Mouse (Mus musculus) limb, embryonic 14.5 days (tissue): ENCODE data around the gene Aatk. TPM values are rescaled to one million over a fixed set of nuclear protein-coding genes. Genes with fewer than 3 reads are reported as not detected.
A peak's percentile ranks its signal among the peaks of the same experiment; 100 is the strongest.

Experiments
- ATAC-seq: fragments of 200-750 bp; cut with Nextera tagmentation; 2 replicates; pipeline ENCODE4 v1.8.0; 2017; ENCODE audit warnings: low read depth, moderate number of reproducible peaks, moderate TSS enrichment; ENCODE audit not compliant: low FRiP score
- DNase-seq: peaks from one replicate; pipeline ENCODE4 v3.0.0-alpha.2; 2015; ENCODE audit warnings: low spot score
- H3K27ac ChIP-seq: fragments of 300-500 bp; sonication (generic); replicated peaks from 2 replicates; pipeline ENCODE4 v1.5.1; 2014; ENCODE audit warnings: low read depth, mild to moderate bottlenecking, low read length, moderate library complexity, mixed read lengths
- H3K27me3 ChIP-seq: fragments of 300-500 bp; sonication (generic); 2 replicates; pipeline ENCODE4 v1.6.1; 2014; ENCODE audit warnings: low read length, mixed read lengths; ENCODE audit not compliant: control insufficient read depth, insufficient read depth
- H3K36me3 ChIP-seq: fragments of 300-500 bp; sonication (generic); 2 replicates; pipeline ENCODE4 v1.6.1; 2014; ENCODE audit warnings: mild to moderate bottlenecking, low read length, moderate library complexity, mixed read lengths; ENCODE audit not compliant: control insufficient read depth, insufficient read depth
- H3K4me1 ChIP-seq: fragments of 300-500 bp; sonication (generic); 2 replicates; pipeline ENCODE4 v1.6.1; 2014; ENCODE audit warnings: antibody characterized with exemption, low read length, mixed read lengths; ENCODE audit not compliant: control insufficient read depth, insufficient read depth
- H3K4me2 ChIP-seq: fragments of 300-500 bp; sonication (generic); replicated peaks from 2 replicates; pipeline ENCODE4 v1.6.1; 2014; ENCODE audit warnings: low read depth, mild to moderate bottlenecking, low read length, moderate library complexity; ENCODE audit not compliant: severe bottlenecking
- H3K4me3 ChIP-seq: fragments of 300-500 bp; sonication (generic); replicated peaks from 2 replicates; pipeline ENCODE4 v1.5.1; 2014; ENCODE audit warnings: low read length
- H3K9ac ChIP-seq: fragments of 300-500 bp; sonication (generic); 2 replicates; pipeline ENCODE4 v1.6.1; 2014; ENCODE audit warnings: mild to moderate bottlenecking, low read depth, low read length, moderate library complexity; ENCODE audit not compliant: severe bottlenecking
- H3K9me3 ChIP-seq: fragments of 300-500 bp; sonication (generic); 2 replicates; pipeline ENCODE4 v1.6.1; 2016; ENCODE audit warnings: low read length; ENCODE audit not compliant: control insufficient read depth
- POLR2A ChIP-seq: fragments of 200-500 bp; IDR thresholded peaks from 2 replicates; pipeline ENCODE4 v1.8.0; 2012; ENCODE audit warnings: inconsistent platforms, mild to moderate bottlenecking, moderate library complexity, borderline replicate concordance; ENCODE audit not compliant: insufficient read depth, insufficient read length; ENCODE audit errors: extremely low read depth
- WGBS: fragments of 180-500 bp; shearing (Covaris S2); extraction: QIAGEN DNeasy Blood & Tissue Kit; methylation state at CpG from one replicate; pipeline ENCODE4 v1.1.7; 2014; 5-methylcytosine and 5-hydroxymethylcytosine counted together
- polyA plus RNA-seq, 2 experiments: library from polyadenylated mRNA; depleted of rRNA in 1 of 2; stranded (reverse) in 1 of 2; unstranded in 1 of 2; fragments of >200 nt; fragmentation: Nextera tagmentation in 1 of 2; extraction: Ambion mirVana in 1 of 2; gene quantifications; 2 replicates each; pipeline versions ENCODE4 v1.2.1 to v1.2.3; 2012 to 2014

The Aatk gene
- polyA plus RNA-seq, 2 experiments: 5.9 to 14.8 TPM

DNA sequence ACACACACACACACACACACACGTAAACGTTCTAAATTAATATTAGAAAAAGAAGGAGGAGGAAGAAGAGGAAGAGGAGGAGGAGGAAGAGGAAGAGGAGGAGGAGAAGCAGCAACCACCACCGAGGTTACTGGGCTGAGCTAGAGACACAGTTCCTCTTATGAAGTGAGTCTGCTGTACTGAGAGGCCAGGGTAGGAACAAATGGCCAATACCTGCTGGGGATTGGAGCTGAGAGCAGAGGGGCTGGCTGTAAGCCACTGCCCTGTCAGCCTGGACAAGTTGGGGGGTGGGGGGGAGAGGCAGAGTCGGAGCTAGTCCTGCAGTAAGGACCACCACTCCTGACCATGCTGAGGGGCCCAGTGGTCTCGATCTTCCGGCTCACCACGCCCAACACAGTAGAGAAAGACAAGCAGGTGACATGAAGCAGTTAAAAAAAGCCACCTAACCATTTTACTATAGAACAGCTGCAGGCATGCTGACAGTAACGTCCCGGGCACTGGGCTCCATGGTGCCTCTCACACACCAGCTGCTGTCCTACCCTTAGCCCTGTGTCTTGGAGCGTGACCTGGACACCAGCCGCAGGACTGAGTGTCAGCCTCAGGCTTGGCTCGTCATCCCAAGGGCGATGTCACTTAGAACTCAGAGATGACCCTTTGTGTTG is 17.2 kb upstream of the Aatk start:
- DNase-seq: no peak
- peak; percentile 20; the same call in 1 of the 2 replicates for ATAC-seq
- no peak for TF ChIP-seq POLR2A
- H3K4me2 ChIP-seq: no peak overlapping the region
- H3K9me3 ChIP-seq: no peaks in the 10 kb centered on the region
- H3K27ac ChIP-seq: no peak overlapping the region
- peaks cover 53% of the 10 kb centered on the region for H3K36me3 ChIP-seq
- H3K27me3 ChIP-seq: no peaks in the 10 kb centered on the region
- no peaks in the 10 kb centered on the region for H3K4me1 ChIP-seq
- H3K4me3 ChIP-seq: no peak overlapping the region
- 92% methylated on average over 13 of the region's 13 CpGs for WGBS
- H3K9ac ChIP-seq: no peak overlapping the region

- DNase-seq (no peak), ATAC-seq (no peak)
- Histone ChIP-seq H3K36me3 (peaks cover 48% of the 10 kb centered on the region), H3K4me1 (no peaks in the 10 kb centered on the region), H3K9me3 (no peaks in the 10 kb centered on the region), H3K27me3 (no peaks in the 10 kb centered on the region), H3K4me2 (no peak overlapping the region), H3K27ac (no peak overlapping the region), H3K9ac (no peak overlapping the region), H3K4me3 (no peak overlapping the region)
- no peak for TF ChIP-seq POLR2A
- 92% methylated on average over 5 of the region's 5 CpGs for WGBS
Observed at GRCm38 (mm10) chr11:120063326-120063725, 16.4 kb upstream of the Aatk start.

DNA sequence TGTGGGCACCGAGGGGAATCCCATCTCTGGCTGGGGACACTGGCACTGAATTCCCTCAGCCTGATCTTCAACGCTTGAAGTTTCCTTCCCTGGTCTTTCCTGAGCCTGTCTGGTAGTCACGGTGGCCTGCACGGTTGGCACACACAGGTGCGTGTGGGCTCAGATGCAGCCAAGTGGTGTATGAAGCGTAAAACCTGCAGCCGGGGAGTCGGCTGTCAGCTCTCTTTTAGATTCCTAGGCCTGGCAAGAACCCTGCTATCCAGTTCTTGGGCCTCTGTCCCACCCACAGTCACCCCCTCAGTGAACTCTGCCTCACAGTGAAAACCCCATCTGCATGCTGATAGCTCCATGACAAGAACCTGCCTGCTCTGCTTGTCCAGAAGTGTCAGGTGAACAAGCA is 13.7 kb upstream of the Aatk start:
- Histone ChIP-seq H3K27me3 (no peaks in the 10 kb centered on the region), H3K9ac (no peak overlapping the region), H3K9me3 (no peaks in the 10 kb centered on the region), H3K36me3 (peaks cover 22% of the 10 kb centered on the region), H3K27ac (no peak overlapping the region), H3K4me3 (no peak overlapping the region), H3K4me2 (no peak overlapping the region), H3K4me1 (no peaks in the 10 kb centered on the region)
- ATAC-seq (no peak), DNase-seq (no peak)
- no peak for TF ChIP-seq POLR2A
- WGBS: 71% methylated on average over 8 of the region's 8 CpGs

DNA sequence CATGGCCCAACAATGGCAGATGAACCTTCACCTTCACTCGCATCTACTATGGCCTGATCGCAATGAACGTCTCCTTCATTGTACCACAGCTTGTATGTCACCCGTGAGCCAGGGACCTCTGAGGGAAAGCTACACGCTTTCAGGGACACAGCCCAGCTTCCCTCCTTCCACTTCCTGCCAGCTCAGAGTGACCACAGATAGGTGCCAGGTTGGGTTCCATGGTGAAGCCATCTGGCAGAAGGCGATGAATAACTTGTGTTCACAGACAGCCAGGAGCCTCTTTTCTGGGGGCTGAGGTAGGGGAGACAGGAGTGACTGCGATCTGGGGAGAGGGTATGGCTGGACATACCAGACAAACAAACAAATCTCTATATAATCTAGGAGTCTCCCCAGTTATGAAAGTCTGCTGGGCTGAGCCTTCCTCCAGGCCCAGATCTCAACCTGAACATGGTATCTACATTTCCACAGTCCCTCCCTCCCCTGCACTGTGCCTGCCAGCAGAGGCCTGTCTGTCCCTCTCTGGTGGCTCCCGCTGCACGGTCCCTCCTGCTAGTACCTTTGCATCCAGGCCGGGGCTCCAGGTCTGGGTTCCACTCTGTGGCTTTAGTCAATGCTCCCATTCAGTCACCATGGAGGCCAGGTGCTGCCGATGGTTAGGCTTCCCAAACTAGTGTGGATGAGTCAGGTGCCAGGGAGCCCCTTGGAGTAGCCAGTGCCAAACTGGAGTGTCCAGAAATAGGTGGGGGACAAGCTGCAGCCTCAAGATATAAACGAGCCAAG is 9.2 kb upstream of the Aatk start:
- TF ChIP-seq POLR2A: no peak
- no peaks in the 10 kb centered on the region for H3K36me3 ChIP-seq
- no peak overlapping the region for H3K4me3 ChIP-seq
- no peaks in the 10 kb centered on the region for H3K9me3 ChIP-seq
- H3K9ac ChIP-seq: no peak overlapping the region
- peaks cover 6% of the 10 kb centered on the region; the same call in 1 of the 2 replicates for H3K4me1 ChIP-seq
- no peak overlapping the region for H3K4me2 ChIP-seq
- ATAC-seq (no peak), DNase-seq (no peak)
- H3K27ac ChIP-seq: no peak overlapping the region
- H3K27me3 ChIP-seq: no peaks in the 10 kb centered on the region
- WGBS: 82% methylated on average over 12 of the region's 12 CpGs

DNA sequence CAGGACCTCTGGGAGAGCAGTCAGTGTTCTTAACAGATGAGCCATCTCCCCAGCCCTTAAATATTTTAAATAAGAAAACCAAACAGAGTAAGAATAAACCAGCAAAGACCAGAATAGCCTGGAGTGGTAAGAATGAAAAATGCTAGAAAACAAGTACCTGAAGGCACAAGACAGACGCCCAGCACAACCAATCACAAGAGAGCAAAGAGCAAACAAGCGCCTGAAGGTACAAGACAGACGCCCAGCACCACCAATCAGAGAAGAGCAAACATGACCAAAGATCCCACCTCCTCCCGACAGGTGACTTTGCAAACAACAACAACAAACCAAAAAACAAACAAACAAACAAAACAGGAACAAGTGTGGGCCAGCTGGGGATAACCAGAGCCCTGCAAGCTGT is 6.9 kb upstream of the Aatk start:
- no peak for DNase-seq
- 74% methylated on average over 4 of the region's 4 CpGs for WGBS
- no peaks in the 10 kb centered on the region for H3K27me3 ChIP-seq

More for the DNA sequence above, 6.9 kb upstream of the Aatk start:
- Histone ChIP-seq H3K27ac (no peak overlapping the region), H3K4me2 (no peak overlapping the region), H3K4me3 (no peak overlapping the region), H3K4me1 (peaks cover 6% of the 10 kb centered on the region; the same call in 1 of the 2 replicates), H3K9me3 (no peaks in the 10 kb centered on the region), H3K36me3 (no peaks in the 10 kb centered on the region), H3K9ac (no peak overlapping the region)
- TF ChIP-seq POLR2A: no peak
- no peak for ATAC-seq
